7 mouse cellular contexts compared by ENCODE assay signal in genomic region chr1:89580999-89581765, GRCm38 (mm10).
DNase-seq lines count a peak whose midpoint lies in the region; ATAC-seq and TF ChIP-seq lines count a peak whose summit lies in the region.

No protein-coding gene starts in this region.

- H3K27me3 ChIP-seq in forebrain, embryonic 10.5 days (ENCODE audit: poor library complexity, severe bottlenecking), result peaks cover 29% of the 10 kb centered on the region

- under 1% methylated on average over 95 of the region's 95 CpGs for WGBS in forebrain, embryonic 10.5 days

- ATAC-seq in megakaryocyte, adult 5-6 weeks (ENCODE audit: poor library complexity, severe bottlenecking), result peak; percentile 72

- H3K36me3 ChIP-seq in forebrain, embryonic 10.5 days (replicated peaks), result no peaks in the 10 kb centered on the region

- TF ChIP-seq POLR2A in bone marrow macrophage, adult 2 months (IDR thresholded peaks at IDR 0.05; ENCODE audit: borderline replicate concordance, low read depth, low read length), result no peak

- H3K4me3 ChIP-seq in bone marrow macrophage, adult 2 months (ENCODE audit: insufficient read depth, low read length), result peak overlapping the region; percentile 60
- peak overlapping the region; percentile 85 for H3K4me3 ChIP-seq in forebrain, embryonic 10.5 days

- H3K27ac ChIP-seq in bone marrow macrophage, adult 2 months (ENCODE audit: insufficient read depth, low read depth, low read length), result no peak overlapping the region
- H3K27ac ChIP-seq in forebrain, embryonic 10.5 days, result peak overlapping the region; percentile 92

- peak; percentile 53 for DNase-seq in NIH3T3 (ENCODE audit: low read depth)
- peak; percentile 67 for DNase-seq in forebrain, embryonic 10.5 days (ENCODE audit: extremely low spot score, low spot score)
- DNase-seq in heart, postnatal 10 days, result peak; percentile 76
- DNase-seq in kidney, postnatal 36 days, result peak; percentile 47 to 72
- DNase-seq in right cerebral cortex, postnatal 25 days, result peak; percentile 63

- peak; percentile 37 for TF ChIP-seq CTCF in bone marrow macrophage, adult 2 months (IDR thresholded peaks at IDR 0.05; ENCODE audit: low read depth, low read length)

- H3K4me1 ChIP-seq in bone marrow macrophage, adult 2 months (ENCODE audit: control insufficient read depth, insufficient read depth, low read length), result peaks cover 12% of the 10 kb centered on the region
- H3K4me1 ChIP-seq in forebrain, embryonic 10.5 days, result peaks cover 84% of the 10 kb centered on the region

- intact Hi-C loops in heart, postnatal 10 days (cut with DNase I), result loop anchor here (1.0 to 2.0 kb wide), 3 partner anchors 55 to 346 kb away; partner anchors contain the start of gene Agap1

- no peaks in the 10 kb centered on the region for H3K9me3 ChIP-seq in forebrain, embryonic 10.5 days
